Mouse (Mus musculus) hindbrain, postnatal 0 days (tissue): Measurements from ENCODE around the gene Cd101. TPM values are rescaled to one million over a fixed set of nuclear protein-coding genes. Genes with fewer than 3 reads are reported as not detected.

Source experiments
- ATAC-seq: fragments of 200-750 bp; cut with Nextera tagmentation; 2 replicates; pipeline ENCODE4 v1.8.0; 2017; ENCODE audit warnings: mild to moderate bottlenecking, moderate TSS enrichment, moderate library complexity
- DNase-seq: peaks from one replicate; pipeline ENCODE4 v3.0.0-alpha.2; 2015; ENCODE audit warnings: low spot score
- H3K27ac ChIP-seq: fragments of 300-500 bp; sonication (generic); 2 replicates; pipeline ENCODE4 v1.5.1; 2014; ENCODE audit warnings: mild to moderate bottlenecking
- H3K27me3 ChIP-seq: fragments of 300-500 bp; sonication (generic); 2 replicates; pipeline ENCODE4 v1.6.1; 2014; ENCODE audit warnings: low read length, mixed read lengths; ENCODE audit not compliant: insufficient read depth
- H3K36me3 ChIP-seq: fragments of 300-500 bp; sonication (generic); 2 replicates; pipeline ENCODE4 v1.6.1; 2014; ENCODE audit warnings: low read length, mixed read lengths; ENCODE audit not compliant: insufficient read depth
- H3K4me1 ChIP-seq: fragments of 300-500 bp; sonication (generic); 2 replicates; pipeline ENCODE4 v1.6.1; 2014; ENCODE audit warnings: antibody characterized with exemption, low read length, mixed read lengths; ENCODE audit not compliant: insufficient read depth
- H3K4me2 ChIP-seq: fragments of 300-500 bp; sonication (generic); 2 replicates; pipeline ENCODE4 v1.6.1; 2014; ENCODE audit warnings: low read depth, mild to moderate bottlenecking, low read length, moderate library complexity, mixed read lengths
- H3K4me3 ChIP-seq: fragments of 300-500 bp; sonication (generic); 2 replicates; pipeline ENCODE4 v1.5.1; 2014; ENCODE audit warnings: low read length
- H3K9ac ChIP-seq: fragments of 300-500 bp; sonication (generic); replicated peaks from 2 replicates; pipeline ENCODE4 v1.6.1; 2014; ENCODE audit warnings: mild to moderate bottlenecking, low read length, moderate library complexity, mixed read lengths
- H3K9me3 ChIP-seq: fragments of 300-500 bp; sonication (generic); 2 replicates; pipeline ENCODE4 v1.6.1; 2016; ENCODE audit warnings: low read length, mixed read lengths
- CTCF ChIP-seq: IDR thresholded peaks from 2 replicates; pipeline ENCODE4 v1.5.1; 2016; ENCODE audit warnings: antibody characterized with exemption, control low read depth, low read depth
- WGBS: fragments of 180-500 bp; shearing (Covaris S2); extraction: QIAGEN DNeasy Blood & Tissue Kit; methylation state at CpG from one replicate; pipeline ENCODE4 v1.1.7; 2014; 5-methylcytosine and 5-hydroxymethylcytosine counted together
- polyA plus RNA-seq: library from polyadenylated mRNA; unstranded; fragments of >200 nt; fragmentation: Nextera tagmentation; extraction: Ambion mirVana; gene quantifications from 2 replicates; pipeline ENCODE4 v1.2.1, GENCODE M21; 2015
- total RNA-seq: library from RNA; depleted of rRNA; stranded (reverse); fragments of >200 nt; gene quantifications from 2 replicates; pipeline ENCODE4 v1.2.3, GENCODE M21; 2014

The Cd101 gene
- total and polyA plus RNA-seq, 2 experiments from 2014 or later, result 0.13 to 0.68 TPM

GRCm38 (mm10) chr3:100998904-100999340, 30.4 kb downstream of the Cd101 start:
- Histone ChIP-seq H3K36me3 (no peaks in the 10 kb centered on the region), H3K27me3 (no peaks in the 10 kb centered on the region), H3K27ac (no peak overlapping the region), H3K4me2 (no peak overlapping the region), H3K9me3 (no peaks in the 10 kb centered on the region), H3K4me3 (no peak overlapping the region), H3K4me1 (no peaks in the 10 kb centered on the region; the same call in 1 of the 2 replicates), H3K9ac (no peak overlapping the region)
- WGBS, result 20% methylated on average over 6 of the region's 6 CpGs
- DNase-seq (peak; percentile 77), ATAC-seq (peak; percentile 64)
- TF ChIP-seq CTCF, result peak; percentile 87

GRCm38 (mm10) chr3:100997785-100998570, 31.4 kb downstream of the Cd101 start:
- ATAC-seq (no peak), DNase-seq (no peak)
- 67% methylated on average over 10 of the region's 10 CpGs for WGBS
- Histone ChIP-seq H3K9ac (no peak overlapping the region), H3K36me3 (no peaks in the 10 kb centered on the region), H3K4me1 (no peaks in the 10 kb centered on the region; the same call in 1 of the 2 replicates), H3K9me3 (no peaks in the 10 kb centered on the region), H3K4me2 (no peak overlapping the region), H3K27ac (no peak overlapping the region), H3K4me3 (no peak overlapping the region), H3K27me3 (no peaks in the 10 kb centered on the region)
- TF ChIP-seq CTCF, result no peak

GRCm38 (mm10) chr3:100994252-100994651, 35.1 kb downstream of the Cd101 start:
- ATAC-seq, result no peak
- no peak overlapping the region for H3K9ac ChIP-seq

GRCm38 (mm10) chr3:100993718-100994117, 35.6 kb downstream of the Cd101 start:
- no peaks in the 10 kb centered on the region; the same call in none of the 2 replicates for H3K4me1 ChIP-seq
- no peak for ATAC-seq
- H3K9me3 ChIP-seq, result no peaks in the 10 kb centered on the region
- no peak for TF ChIP-seq CTCF
- H3K4me2 ChIP-seq, result no peak overlapping the region
- H3K9ac ChIP-seq, result no peak overlapping the region
- DNase-seq, result no peak
- 71% methylated on average over 15 of the region's 15 CpGs for WGBS
- no peak overlapping the region for H3K4me3 ChIP-seq
- no peaks in the 10 kb centered on the region for H3K27me3 ChIP-seq
- no peak overlapping the region for H3K27ac ChIP-seq
- H3K36me3 ChIP-seq, result no peaks in the 10 kb centered on the region

More at GRCm38 (mm10) chr3:100994252-100994651, 35.1 kb downstream of the Cd101 start:
- Histone ChIP-seq H3K4me3 (no peak overlapping the region), H3K4me1 (no peaks in the 10 kb centered on the region; the same call in none of the 2 replicates), H3K27ac (no peak overlapping the region), H3K27me3 (no peaks in the 10 kb centered on the region), H3K9me3 (no peaks in the 10 kb centered on the region), H3K4me2 (no peak overlapping the region), H3K36me3 (no peaks in the 10 kb centered on the region)
- TF ChIP-seq CTCF, result no peak
- no peak for DNase-seq
- WGBS, result 50% methylated on average over 4 of the region's 4 CpGs

- Histone ChIP-seq H3K9me3 (no peaks in the 10 kb centered on the region), H3K9ac (no peak overlapping the region), H3K36me3 (no peaks in the 10 kb centered on the region), H3K27me3 (no peaks in the 10 kb centered on the region), H3K4me2 (no peak overlapping the region), H3K27ac (no peak overlapping the region), H3K4me3 (no peak overlapping the region), H3K4me1 (no peaks in the 10 kb centered on the region; the same call in none of the 2 replicates)
- ATAC-seq (no peak), DNase-seq (no peak)
- TF ChIP-seq CTCF, result no peak
- 72% methylated on average over 7 of the region's 7 CpGs for WGBS
These were observed 36.2 kb downstream of the Cd101 start for GRCm38 (mm10) chr3:100993158-100993557.

GRCm38 (mm10) chr3:100990231-100990630, 39.1 kb downstream of the Cd101 start:
- Histone ChIP-seq H3K4me2 (no peak overlapping the region), H3K4me3 (no peak overlapping the region), H3K27me3 (no peaks in the 10 kb centered on the region), H3K9me3 (no peaks in the 10 kb centered on the region), H3K27ac (no peak overlapping the region), H3K36me3 (no peaks in the 10 kb centered on the region), H3K9ac (no peak overlapping the region), H3K4me1 (no peaks in the 10 kb centered on the region; the same call in none of the 2 replicates)
- ATAC-seq, result no peak
- peak; percentile 1 for DNase-seq
- WGBS, result 13% methylated on average over 1 of the region's 1 CpGs
- TF ChIP-seq CTCF, result no peak

DNA sequence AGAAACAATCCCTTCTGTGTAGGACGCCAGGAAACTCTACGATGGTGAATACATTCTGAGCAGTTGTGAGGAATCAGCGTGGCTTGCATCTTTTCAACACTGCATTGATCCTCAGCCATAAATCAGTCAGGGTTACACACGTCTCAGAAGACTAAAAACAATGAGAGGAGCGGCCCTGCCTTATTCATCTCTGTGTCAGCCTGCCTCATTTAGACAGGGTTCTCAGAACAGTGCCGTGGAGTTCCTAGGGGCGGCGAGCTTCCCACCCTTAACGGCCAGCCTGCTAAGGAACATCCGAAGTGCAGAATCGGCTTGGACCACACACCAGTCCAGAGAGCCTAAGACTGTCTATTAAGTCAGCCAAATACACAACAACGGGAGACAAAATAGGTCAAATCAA, 39.9 kb downstream of the Cd101 start:
- Histone ChIP-seq H3K4me3 (no peak overlapping the region), H3K36me3 (no peaks in the 10 kb centered on the region), H3K27ac (no peak overlapping the region), H3K27me3 (no peaks in the 10 kb centered on the region), H3K9me3 (no peaks in the 10 kb centered on the region), H3K4me1 (no peaks in the 10 kb centered on the region; the same call in none of the 2 replicates), H3K4me2 (no peak overlapping the region), H3K9ac (no peak overlapping the region)
- peak; percentile 35 for TF ChIP-seq CTCF
- peak; percentile 46; the same call in 1 of the 2 replicates for ATAC-seq
- peak; percentile 41 for DNase-seq
- whole genome bisulfite sequencing, result 26% methylated on average over 12 of the region's 12 CpGs
